Mouse (Mus musculus): ENCODE results near the gene H2al1d. TPM values are rescaled to one million over a fixed set of nuclear protein-coding genes. Genes with fewer than 3 reads are reported as not detected.
"Not testable (repeated sequence)": the region's sequence is repeated elsewhere in the genome, so short reads cannot be mapped to it uniquely, and the experiment has no call there.

H2al1d gene
- total and polyA plus RNA-seq, 2 experiments from 2014 or later: not detected

- Histone ChIP-seq H3K27ac (ENCODE audit: low read depth, low read length) (no peak overlapping the region), H3K4me3 (ENCODE audit: low read depth, low read length) (no peak overlapping the region), H3K4me2 (ENCODE audit: low read depth, low read length, poor library complexity, severe bottlenecking) (no peak overlapping the region), H3K4me1 (ENCODE audit: insufficient read depth, low read length) (no peaks in the 10 kb centered on the region), H3K9ac (replicated peaks; ENCODE audit: low read length, poor library complexity, severe bottlenecking) (no peak overlapping the region), H3K9me3 (ENCODE audit: low read length) (no peaks in the 10 kb centered on the region), H3K27me3 (ENCODE audit: insufficient read depth, low read length) (no peaks in the 10 kb centered on the region), H3K36me3 (ENCODE audit: insufficient read depth, low read length) (no peaks in the 10 kb centered on the region)
- WGBS: 73% methylated on average over 2 of the region's 2 CpGs
- TF ChIP-seq CTCF (IDR thresholded peaks at IDR 0.05): no peak
- ATAC-seq (ENCODE audit: low FRiP score): no peak
- DNase-seq (ENCODE audit: low spot score): no peak
Observed at GRCm38 (mm10) chrX:11280741-11281140, 27.9 kb upstream of the H2al1d start.

DNA sequence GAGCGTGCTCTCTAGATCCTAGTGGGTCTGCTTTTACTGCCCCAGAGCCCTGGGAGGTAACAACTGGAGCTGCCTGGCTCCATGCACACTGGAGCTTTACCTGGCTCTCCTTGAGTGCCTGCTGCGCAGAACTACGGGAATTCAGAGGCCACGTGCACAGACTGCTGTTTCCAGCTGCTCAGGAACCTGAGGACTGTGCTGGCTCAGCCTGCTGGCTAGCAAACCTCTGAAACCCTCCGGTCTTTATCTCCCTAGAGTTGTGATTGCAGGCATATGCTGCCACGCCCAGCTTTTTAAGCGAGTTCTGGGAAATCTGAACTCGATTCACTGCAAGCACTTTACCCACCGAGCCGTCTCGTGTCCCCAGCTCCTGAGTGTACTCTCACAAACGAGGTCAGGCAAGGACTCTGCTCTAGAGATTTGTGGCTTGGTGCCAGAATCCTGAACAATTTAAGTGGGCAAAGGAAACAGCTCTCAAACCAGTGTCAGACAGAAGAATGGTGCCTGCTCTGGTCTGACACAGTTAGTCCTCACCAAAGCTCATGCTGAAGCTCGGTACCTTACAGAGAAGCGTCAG is 20.2 kb upstream of the H2al1d start:
- Histone ChIP-seq H3K4me2 (ENCODE audit: low read depth, low read length, poor library complexity, severe bottlenecking) (no peak overlapping the region), H3K9me3 (ENCODE audit: low read length) (no peaks in the 10 kb centered on the region), H3K4me1 (ENCODE audit: insufficient read depth, low read length) (no peaks in the 10 kb centered on the region), H3K27me3 (ENCODE audit: insufficient read depth, low read length) (no peaks in the 10 kb centered on the region), H3K4me3 (ENCODE audit: low read depth, low read length) (no peak overlapping the region), H3K27ac (ENCODE audit: low read depth, low read length) (no peak overlapping the region), H3K9ac (replicated peaks; ENCODE audit: low read length, poor library complexity, severe bottlenecking) (no peak overlapping the region), H3K36me3 (ENCODE audit: insufficient read depth, low read length) (no peaks in the 10 kb centered on the region)
- 84% methylated on average over 14 of the region's 14 CpGs for WGBS
- TF ChIP-seq CTCF (IDR thresholded peaks at IDR 0.05): no peak
- DNase-seq (ENCODE audit: low spot score): no peak
- no peak for ATAC-seq (ENCODE audit: low FRiP score)

DNA sequence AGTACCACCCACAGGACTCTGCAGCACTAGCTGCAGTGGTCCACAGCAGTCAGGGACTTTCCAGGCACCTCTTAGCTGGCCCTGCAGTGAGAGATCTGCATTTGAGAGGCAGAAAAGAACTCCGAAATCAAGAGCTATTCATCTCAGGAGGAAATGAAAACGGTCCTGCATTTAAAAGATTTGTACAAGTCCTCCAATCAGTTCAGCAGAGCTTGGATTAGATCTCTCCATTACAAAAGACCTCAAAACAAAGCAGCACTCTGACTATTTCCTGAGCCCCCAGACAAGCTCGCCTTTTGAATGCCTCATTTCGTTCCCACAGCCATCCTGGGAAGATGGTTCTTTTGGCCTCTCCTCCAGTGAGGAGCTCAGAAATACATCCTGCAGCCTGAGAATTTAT is 19.4 kb upstream of the H2al1d start:
- Histone ChIP-seq H3K9me3 (ENCODE audit: low read length) (no peaks in the 10 kb centered on the region), H3K36me3 (ENCODE audit: insufficient read depth, low read length) (no peaks in the 10 kb centered on the region), H3K27ac (ENCODE audit: low read depth, low read length) (no peak overlapping the region), H3K27me3 (ENCODE audit: insufficient read depth, low read length) (no peaks in the 10 kb centered on the region), H3K4me3 (ENCODE audit: low read depth, low read length) (no peak overlapping the region), H3K4me2 (ENCODE audit: low read depth, low read length, poor library complexity, severe bottlenecking) (no peak overlapping the region), H3K9ac (replicated peaks; ENCODE audit: low read length, poor library complexity, severe bottlenecking) (no peak overlapping the region), H3K4me1 (ENCODE audit: insufficient read depth, low read length) (no peaks in the 10 kb centered on the region)
- DNase-seq (ENCODE audit: low spot score): no peak
- TF ChIP-seq CTCF (IDR thresholded peaks at IDR 0.05): no peak
- 38% methylated on average over 4 of the region's 4 CpGs for WGBS
- no peak for ATAC-seq (ENCODE audit: low FRiP score)

DNA sequence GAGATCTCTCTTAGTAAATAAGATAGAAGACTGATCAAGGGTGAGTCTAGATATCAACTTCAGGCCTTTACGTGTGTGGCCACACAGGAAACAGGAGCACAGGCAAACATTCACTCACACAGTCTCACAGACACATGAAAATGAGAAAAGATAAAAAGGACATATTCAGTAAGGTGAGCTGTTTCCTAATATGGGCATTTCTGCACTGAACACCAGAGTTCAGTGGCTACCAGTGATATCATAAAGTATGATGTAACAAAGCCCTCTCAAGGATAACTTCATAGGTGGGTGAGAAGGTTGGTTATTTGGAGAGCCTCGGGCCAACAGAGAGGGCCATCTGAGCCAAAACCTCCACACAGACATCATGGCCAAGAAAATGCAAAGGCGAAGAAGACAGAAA is 9.7 kb upstream of the H2al1d start, which contains the start of gene H2al1a:
Gene H2al1a, plus strand, starts transcription at position 301 of the 400 bp plus-strand sequence.
- WGBS: no CpG with 5 or more reads among the region's 3 CpGs
- H3K9ac ChIP-seq (replicated peaks; ENCODE audit: low read length, poor library complexity, severe bottlenecking); H3K9me3 ChIP-seq (ENCODE audit: low read length); DNase-seq (ENCODE audit: low spot score); ATAC-seq (ENCODE audit: low FRiP score); H3K27me3 ChIP-seq (ENCODE audit: insufficient read depth, low read length); H3K4me1 ChIP-seq (ENCODE audit: insufficient read depth, low read length); H3K36me3 ChIP-seq (ENCODE audit: insufficient read depth, low read length); H3K4me2 ChIP-seq (ENCODE audit: low read depth, low read length, poor library complexity, severe bottlenecking); H3K27ac ChIP-seq (ENCODE audit: low read depth, low read length); H3K4me3 ChIP-seq (ENCODE audit: low read depth, low read length): not testable (repeated sequence)

- not testable (repeated sequence) for H3K4me3 ChIP-seq (ENCODE audit: low read depth, low read length); DNase-seq (ENCODE audit: low spot score); H3K27ac ChIP-seq (ENCODE audit: low read depth, low read length); ATAC-seq (ENCODE audit: low FRiP score); H3K9me3 ChIP-seq (ENCODE audit: low read length); H3K9ac ChIP-seq (replicated peaks; ENCODE audit: low read length, poor library complexity, severe bottlenecking); H3K4me2 ChIP-seq (ENCODE audit: low read depth, low read length, poor library complexity, severe bottlenecking); H3K27me3 ChIP-seq (ENCODE audit: insufficient read depth, low read length); H3K36me3 ChIP-seq (ENCODE audit: insufficient read depth, low read length); H3K4me1 ChIP-seq (ENCODE audit: insufficient read depth, low read length)
- WGBS: 92% methylated on average over 1 of the region's 3 CpGs
Observed at GRCm38 (mm10) chrX:11302132-11302531, 6.5 kb upstream of the H2al1d start, which contains the start of gene H2al1b. H2al1b (plus strand) TSS chrX:11302432.

DNA sequence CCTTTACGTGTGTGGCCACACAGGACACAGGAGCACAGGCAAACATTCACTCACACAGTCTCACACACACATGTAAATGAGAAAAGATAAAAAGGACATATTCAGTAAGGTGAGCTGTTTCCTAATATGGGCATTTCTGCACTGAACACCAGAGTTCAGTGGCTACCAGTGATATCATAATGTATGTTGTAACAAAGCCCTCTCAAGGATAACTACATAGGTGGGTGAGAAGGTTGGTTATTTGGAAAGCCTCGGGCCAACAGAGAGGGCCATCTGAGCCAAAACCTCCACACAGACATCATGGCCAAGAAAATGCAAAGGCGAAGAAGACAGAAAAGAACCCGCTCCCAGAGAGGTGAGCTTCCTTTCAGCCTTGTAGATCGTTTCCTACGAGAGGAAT is 3.3 kb upstream of the H2al1d start, which contains the start of gene H2al1c:
Gene H2al1c, plus strand, starts transcription at position 301 of the 400 bp plus-strand sequence.
- not testable (repeated sequence) for H3K4me3 ChIP-seq (ENCODE audit: low read depth, low read length); H3K27ac ChIP-seq (ENCODE audit: low read depth, low read length); H3K27me3 ChIP-seq (ENCODE audit: insufficient read depth, low read length); H3K9ac ChIP-seq (replicated peaks; ENCODE audit: low read length, poor library complexity, severe bottlenecking); H3K9me3 ChIP-seq (ENCODE audit: low read length); H3K4me2 ChIP-seq (ENCODE audit: low read depth, low read length, poor library complexity, severe bottlenecking); H3K4me1 ChIP-seq (ENCODE audit: insufficient read depth, low read length); ATAC-seq (ENCODE audit: low FRiP score); DNase-seq (ENCODE audit: low spot score); H3K36me3 ChIP-seq (ENCODE audit: insufficient read depth, low read length)
- 87% methylated on average over 1 of the region's 6 CpGs for WGBS

- H3K36me3 ChIP-seq (ENCODE audit: insufficient read depth, low read length); H3K9ac ChIP-seq (replicated peaks; ENCODE audit: low read length, poor library complexity, severe bottlenecking); H3K4me3 ChIP-seq (ENCODE audit: low read depth, low read length); H3K27me3 ChIP-seq (ENCODE audit: insufficient read depth, low read length); H3K9me3 ChIP-seq (ENCODE audit: low read length); H3K27ac ChIP-seq (ENCODE audit: low read depth, low read length); H3K4me2 ChIP-seq (ENCODE audit: low read depth, low read length, poor library complexity, severe bottlenecking); H3K4me1 ChIP-seq (ENCODE audit: insufficient read depth, low read length); DNase-seq (ENCODE audit: low spot score); ATAC-seq (ENCODE audit: low FRiP score): not testable (repeated sequence)
- no CpG with 5 or more reads among the region's 3 CpGs for WGBS
Observed at GRCm38 (mm10) chrX:11311634-11312033, 3.0 kb downstream of the H2al1d start, which contains the start of gene H2al1e. H2al1e (plus strand) TSS chrX:11311934.

DNA sequence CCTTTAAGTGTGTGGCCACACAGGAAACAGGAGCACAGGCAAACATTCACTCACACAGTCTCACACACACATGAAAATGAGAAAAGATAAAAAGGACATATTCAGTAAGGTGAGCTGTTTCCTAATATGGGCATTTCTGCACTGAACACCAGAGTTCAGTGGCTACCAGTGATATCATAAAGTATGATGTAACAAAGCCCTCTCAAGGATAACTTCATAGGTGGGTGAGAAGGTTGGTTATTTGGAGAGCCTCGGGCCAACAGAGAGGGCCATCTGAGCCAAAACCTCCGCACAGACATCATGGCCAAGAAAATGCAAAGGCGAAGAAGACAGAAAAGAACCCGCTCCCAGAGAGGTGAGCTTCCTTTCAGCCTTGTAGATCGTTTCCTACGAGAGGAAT is 6.2 kb downstream of the H2al1d start, which contains the start of gene H2al1f:
Gene H2al1f, plus strand, starts transcription at position 301 of the 400 bp plus-strand sequence.
- not testable (repeated sequence) for H3K4me3 ChIP-seq (ENCODE audit: low read depth, low read length); DNase-seq (ENCODE audit: low spot score); H3K36me3 ChIP-seq (ENCODE audit: insufficient read depth, low read length); H3K9me3 ChIP-seq (ENCODE audit: low read length); H3K4me1 ChIP-seq (ENCODE audit: insufficient read depth, low read length); H3K4me2 ChIP-seq (ENCODE audit: low read depth, low read length, poor library complexity, severe bottlenecking); H3K9ac ChIP-seq (replicated peaks; ENCODE audit: low read length, poor library complexity, severe bottlenecking); ATAC-seq (ENCODE audit: low FRiP score); H3K27me3 ChIP-seq (ENCODE audit: insufficient read depth, low read length); H3K27ac ChIP-seq (ENCODE audit: low read depth, low read length)
- no CpG with 5 or more reads among the region's 6 CpGs for WGBS

- H3K9ac ChIP-seq (replicated peaks; ENCODE audit: low read length, poor library complexity, severe bottlenecking); H3K27me3 ChIP-seq (ENCODE audit: insufficient read depth, low read length); H3K4me2 ChIP-seq (ENCODE audit: low read depth, low read length, poor library complexity, severe bottlenecking); H3K4me3 ChIP-seq (ENCODE audit: low read depth, low read length); DNase-seq (ENCODE audit: low spot score); H3K36me3 ChIP-seq (ENCODE audit: insufficient read depth, low read length); H3K9me3 ChIP-seq (ENCODE audit: low read length); H3K4me1 ChIP-seq (ENCODE audit: insufficient read depth, low read length); ATAC-seq (ENCODE audit: low FRiP score); H3K27ac ChIP-seq (ENCODE audit: low read depth, low read length): not testable (repeated sequence)
- WGBS: no CpG with 5 or more reads among the region's 3 CpGs
Observed at GRCm38 (mm10) chrX:11317956-11318355, 9.3 kb downstream of the H2al1d start, which contains the start of gene H2al1g. H2al1g (plus strand) TSS chrX:11318256.
